Mouse (Mus musculus) forebrain, embryonic 16.5 days (tissue): ENCODE results near the gene Tekt1. TPM values are rescaled to one million over a fixed set of nuclear protein-coding genes. Genes with fewer than 3 reads are reported as not detected.

Experiments
- ATAC-seq: fragments of 200-750 bp; cut with Nextera tagmentation; 2 replicates; pipeline ENCODE4 v1.8.0; 2017; ENCODE audit warnings: mild to moderate bottlenecking, moderate library complexity
- H3K27ac ChIP-seq: fragments of 300-500 bp; sonication (generic); 2 replicates; pipeline ENCODE4 v1.5.1; 2014; ENCODE audit warnings: low read length, control low read depth
- H3K27me3 ChIP-seq: fragments of 300-500 bp; sonication (generic); replicated peaks from 2 replicates; pipeline ENCODE4 v1.6.1; 2014; ENCODE audit warnings: low read length; ENCODE audit not compliant: control insufficient read depth, insufficient read depth
- H3K36me3 ChIP-seq: fragments of 300-500 bp; sonication (generic); 2 replicates; pipeline ENCODE4 v1.6.1; 2014; ENCODE audit not compliant: control insufficient read depth, insufficient read depth
- H3K4me1 ChIP-seq: fragments of 300-500 bp; sonication (generic); replicated peaks from 2 replicates; pipeline ENCODE4 v1.6.1; 2014; ENCODE audit warnings: low read length; ENCODE audit not compliant: control insufficient read depth, insufficient read depth
- H3K4me2 ChIP-seq: fragments of 300-500 bp; sonication (generic); 2 replicates; pipeline ENCODE4 v1.6.1; 2014; ENCODE audit warnings: mild to moderate bottlenecking, low read length, control low read depth
- H3K4me3 ChIP-seq: fragments of 300-500 bp; sonication (generic); replicated peaks from 2 replicates; pipeline ENCODE4 v1.5.1; 2014; ENCODE audit warnings: mild to moderate bottlenecking, low read length, control low read depth
- H3K9ac ChIP-seq: fragments of 300-500 bp; sonication (generic); replicated peaks from 2 replicates; pipeline ENCODE4 v1.6.1; 2014; ENCODE audit warnings: low read depth, low read length, control low read depth
- H3K9me3 ChIP-seq: fragments of 300-500 bp; sonication (generic); 2 replicates; pipeline ENCODE4 v1.6.1; 2016; ENCODE audit warnings: low read length; ENCODE audit not compliant: control insufficient read depth
- WGBS: fragments of 180-500 bp; shearing (Covaris S2); extraction: QIAGEN DNeasy Blood & Tissue Kit; methylation state at CpG from one replicate; pipeline ENCODE4 v1.1.7; 2014; 5-methylcytosine and 5-hydroxymethylcytosine counted together
- polyA plus RNA-seq: library from polyadenylated mRNA; unstranded; fragments of >200 nt; fragmentation: Nextera tagmentation; extraction: Ambion mirVana; gene quantifications from 2 replicates; pipeline ENCODE4 v1.2.1, GENCODE M21; 2015

Gene Tekt1
- polyA plus RNA-seq, 1 experiment from 2014 or later, result 9.1 TPM

- Histone ChIP-seq H3K4me3 (no peak overlapping the region), H3K4me2 (no peak overlapping the region), H3K36me3 (no peaks in the 10 kb centered on the region), H3K27me3 (no peaks in the 10 kb centered on the region), H3K4me1 (no peaks in the 10 kb centered on the region), H3K9ac (no peak overlapping the region), H3K9me3 (no peaks in the 10 kb centered on the region; the same call in 1 of the 2 replicates), H3K27ac (no peak overlapping the region)
- WGBS, result 35% methylated on average over 12 of the region's 12 CpGs
- ATAC-seq, result no peak
Measured at GRCm38 (mm10) chr11:72369904-72370672, 7.8 kb upstream of the Tekt1 start.

DNA sequence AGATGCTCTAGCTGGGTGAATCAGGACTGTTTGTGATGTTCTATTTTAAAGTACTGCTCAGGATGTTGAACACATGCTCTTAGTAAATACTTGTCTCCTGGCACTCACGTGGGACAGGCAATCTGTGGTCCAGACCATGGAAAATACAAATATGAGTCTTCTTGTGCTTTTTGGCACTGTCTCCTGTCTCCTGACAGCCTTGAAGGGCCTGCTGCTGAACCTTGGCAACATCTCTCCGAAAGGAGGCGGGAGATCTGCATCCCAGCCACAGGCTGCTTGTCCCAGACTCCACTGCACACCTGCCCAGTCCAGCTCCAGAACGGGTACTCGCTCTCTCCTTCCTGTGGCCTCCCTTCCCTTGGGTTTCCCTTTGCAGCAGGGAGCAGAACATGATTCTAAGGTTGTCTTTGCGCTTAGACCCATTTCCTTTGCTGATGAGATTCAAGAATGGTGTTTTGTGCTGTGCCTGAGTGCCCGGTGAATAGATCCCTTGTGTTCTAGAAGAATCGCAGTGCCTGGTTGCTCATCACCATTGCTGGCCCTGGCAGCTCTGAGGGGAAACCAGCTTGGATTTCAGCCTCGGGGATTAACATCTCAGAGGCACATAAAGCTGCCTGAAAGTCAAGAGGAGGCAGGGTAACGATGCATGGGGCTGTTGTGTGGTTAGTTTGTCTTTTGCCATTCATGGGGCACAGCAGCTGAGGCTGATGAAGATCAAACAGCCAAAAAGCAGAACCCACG, 5.9 kb upstream of the Tekt1 start:
- WGBS, result 44% methylated on average over 11 of the region's 11 CpGs
- H3K4me1 ChIP-seq, result no peaks in the 10 kb centered on the region
- ATAC-seq, result no peak

GRCm38 (mm10) chr11:72366126-72366525, 3.9 kb upstream of the Tekt1 start:
- Histone ChIP-seq H3K4me1 (peaks cover 4% of the 10 kb centered on the region; the same call in 1 of the 2 replicates), H3K36me3 (no peaks in the 10 kb centered on the region), H3K27me3 (no peaks in the 10 kb centered on the region), H3K9ac (no peak overlapping the region), H3K27ac (no peak overlapping the region), H3K4me2 (no peak overlapping the region), H3K9me3 (no peaks in the 10 kb centered on the region), H3K4me3 (no peak overlapping the region)
- ATAC-seq, result no peak
- WGBS, result 90% methylated on average over 9 of the region's 9 CpGs

More for the DNA sequence above, 5.9 kb upstream of the Tekt1 start:
- H3K27ac ChIP-seq, result no peak overlapping the region
- H3K9ac ChIP-seq, result no peak overlapping the region
- no peaks in the 10 kb centered on the region for H3K27me3 ChIP-seq
- no peak overlapping the region for H3K4me2 ChIP-seq
- no peak overlapping the region for H3K4me3 ChIP-seq
- no peaks in the 10 kb centered on the region for H3K9me3 ChIP-seq
- H3K36me3 ChIP-seq, result no peaks in the 10 kb centered on the region

DNA sequence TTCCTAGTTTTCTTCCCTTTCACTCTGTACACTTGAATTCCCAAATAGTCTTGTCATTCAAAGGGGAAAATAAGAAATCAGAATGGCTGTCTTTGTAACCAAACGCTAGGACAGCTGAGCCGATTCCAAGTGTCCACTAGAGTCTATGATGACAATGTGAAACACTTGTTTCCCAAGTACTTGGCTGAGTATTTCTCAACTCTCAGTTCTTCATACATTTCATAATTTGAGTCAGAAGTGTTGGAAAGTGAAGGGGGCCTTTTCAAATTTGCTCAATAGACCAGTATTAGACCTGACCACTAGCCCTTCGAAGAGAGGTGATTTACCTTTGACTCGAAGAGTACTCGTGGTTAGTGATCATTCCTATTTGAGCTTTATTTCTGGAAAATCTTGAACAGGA, 2.3 kb upstream of the Tekt1 start:
- H3K4me1 ChIP-seq, result peaks cover 4% of the 10 kb centered on the region; the same call in 1 of the 2 replicates
- no peak overlapping the region for H3K27ac ChIP-seq
- H3K27me3 ChIP-seq, result no peaks in the 10 kb centered on the region
- 95% methylated on average over 5 of the region's 5 CpGs for WGBS
- no peaks in the 10 kb centered on the region for H3K36me3 ChIP-seq
- no peak overlapping the region for H3K9ac ChIP-seq
- no peak overlapping the region for H3K4me3 ChIP-seq
- H3K9me3 ChIP-seq, result no peaks in the 10 kb centered on the region
- H3K4me2 ChIP-seq, result no peak overlapping the region
- ATAC-seq, result no peak

GRCm38 (mm10) chr11:72363523-72364240, 1.4 kb upstream of the Tekt1 start:
- peaks cover 4% of the 10 kb centered on the region; the same call in 1 of the 2 replicates for H3K4me1 ChIP-seq
- H3K4me2 ChIP-seq, result no peak overlapping the region
- 77% methylated on average over 8 of the region's 8 CpGs for WGBS
- H3K36me3 ChIP-seq, result no peaks in the 10 kb centered on the region
- H3K27ac ChIP-seq, result no peak overlapping the region
- no peaks in the 10 kb centered on the region for H3K9me3 ChIP-seq
- no peak overlapping the region for H3K4me3 ChIP-seq
- H3K27me3 ChIP-seq, result no peaks in the 10 kb centered on the region
- no peak overlapping the region for H3K9ac ChIP-seq
- no peak for ATAC-seq

DNA sequence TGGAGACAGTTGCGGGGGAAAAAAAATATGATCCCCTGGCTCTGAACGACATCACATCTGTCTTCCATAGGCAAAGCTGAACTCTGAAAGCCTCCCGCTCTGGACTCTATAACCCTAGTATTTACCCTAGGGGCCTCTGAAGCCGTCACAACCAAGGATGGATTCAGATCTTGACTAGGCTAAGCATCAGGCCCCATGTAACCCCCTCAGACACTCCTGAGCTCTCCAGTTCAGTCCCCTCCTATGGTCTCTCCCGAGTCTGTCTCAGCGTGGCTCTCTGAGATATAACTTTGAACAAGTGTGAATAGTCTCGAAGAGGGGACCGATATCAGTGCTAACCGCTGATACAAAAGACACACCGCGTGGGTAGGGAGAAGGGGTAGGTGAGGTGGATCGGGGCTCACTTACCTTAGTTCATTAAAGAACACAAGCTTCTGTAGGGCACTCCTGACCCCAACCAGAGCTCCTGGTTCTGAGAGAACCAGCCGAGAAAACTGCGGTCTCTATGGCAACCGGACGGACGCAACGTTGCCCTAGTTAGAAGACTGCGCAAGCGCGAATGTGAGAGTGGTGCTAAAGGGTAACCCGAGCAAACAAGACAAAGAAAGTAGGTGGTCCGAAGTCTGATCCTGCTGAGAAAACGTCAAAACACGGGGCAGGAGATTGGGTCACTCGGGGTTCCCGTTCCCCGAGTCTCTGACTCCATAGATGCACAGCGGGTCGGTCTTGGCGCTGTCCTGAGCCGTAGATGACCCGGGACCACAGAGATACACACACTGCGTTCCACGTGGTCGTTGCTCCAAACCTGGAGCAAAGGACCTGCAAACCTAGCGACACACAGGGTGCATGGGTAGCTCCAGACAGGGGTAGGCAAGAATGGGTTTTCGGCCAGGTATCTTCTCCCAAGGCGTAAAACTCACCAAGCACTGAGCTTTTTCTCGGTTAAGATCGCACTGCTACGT, 576 bp downstream of the Tekt1 start:
- ATAC-seq, result peak; percentile 94
- Histone ChIP-seq H3K4me1 (peaks cover 4% of the 10 kb centered on the region; the same call in 1 of the 2 replicates), H3K27me3 (no peaks in the 10 kb centered on the region), H3K9me3 (no peaks in the 10 kb centered on the region), H3K27ac (no peak overlapping the region), H3K4me3 (peak overlapping the region; percentile 50), H3K9ac (peak overlapping the region; percentile 61), H3K4me2 (peak overlapping the region; percentile 89), H3K36me3 (no peaks in the 10 kb centered on the region)
- WGBS, result 7% methylated on average over 42 of the region's 42 CpGs

DNA sequence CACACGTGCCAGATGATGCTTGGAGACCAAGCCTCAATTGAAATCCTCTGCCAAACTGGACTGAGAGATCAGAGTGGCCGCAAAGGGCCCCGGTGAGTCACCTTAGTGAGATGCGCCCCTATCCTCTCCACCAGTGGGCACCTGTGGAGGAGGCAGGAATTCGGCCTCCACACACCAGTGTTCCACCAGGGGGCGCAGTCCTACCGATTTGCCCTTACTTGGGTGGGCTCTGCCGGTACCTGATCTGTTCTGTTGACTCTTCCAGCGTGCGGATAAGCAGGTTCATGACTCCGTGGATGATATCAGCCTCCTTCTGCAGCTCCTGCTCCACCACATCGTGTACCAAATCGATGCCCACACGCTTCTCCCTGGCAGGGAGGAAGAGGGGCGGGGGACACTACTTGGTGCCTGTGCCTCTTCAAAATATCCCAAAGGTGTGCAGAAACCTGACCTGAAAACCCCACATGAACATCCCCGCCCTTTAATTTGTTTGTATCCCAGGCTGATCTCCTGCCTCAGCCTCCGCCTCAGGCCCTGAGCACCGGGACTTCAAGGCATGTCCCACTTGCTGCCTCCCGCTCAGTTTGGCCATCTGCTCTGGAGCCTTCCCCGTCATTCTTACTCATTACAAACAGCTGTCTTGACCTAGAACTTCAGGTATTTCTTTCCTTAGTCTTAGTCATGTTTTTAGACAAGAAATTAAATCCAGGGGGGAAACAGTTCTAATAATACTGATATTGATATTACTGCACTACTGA, 7.1 kb downstream of the Tekt1 start:
- Histone ChIP-seq H3K27ac (no peak overlapping the region), H3K27me3 (no peaks in the 10 kb centered on the region), H3K9ac (no peak overlapping the region), H3K4me3 (no peak overlapping the region), H3K36me3 (no peaks in the 10 kb centered on the region), H3K9me3 (no peaks in the 10 kb centered on the region), H3K4me2 (peak overlapping the region; percentile 4), H3K4me1 (no peaks in the 10 kb centered on the region)
- WGBS, result 26% methylated on average over 20 of the region's 20 CpGs
- ATAC-seq, result no peak

GRCm38 (mm10) chr11:72353186-72353585, 9.1 kb downstream of the Tekt1 start:
- H3K4me1 ChIP-seq, result peaks cover 4% of the 10 kb centered on the region; the same call in 1 of the 2 replicates
- H3K9ac ChIP-seq, result no peak overlapping the region
- ATAC-seq, result no peak
- H3K9me3 ChIP-seq, result no peaks in the 10 kb centered on the region
- H3K27ac ChIP-seq, result no peak overlapping the region
- no peak overlapping the region for H3K4me3 ChIP-seq
- H3K4me2 ChIP-seq, result no peak overlapping the region
- 85% methylated on average over 3 of the region's 3 CpGs for WGBS
- H3K36me3 ChIP-seq, result no peaks in the 10 kb centered on the region
- H3K27me3 ChIP-seq, result no peaks in the 10 kb centered on the region
